Mouse (Mus musculus) embryonic facial prominence, embryonic 15.5 days (tissue): ENCODE results near the gene Pagr1a. TPM values are rescaled to one million over a fixed set of nuclear protein-coding genes. Genes with fewer than 3 reads are reported as not detected.
A peak's percentile ranks its signal among the peaks of the same experiment; 100 is the strongest.

Experiments
- ATAC-seq: fragments of 200-750 bp; cut with Nextera tagmentation; 2 replicates; pipeline ENCODE4 v1.8.0; 2017; ENCODE audit warnings: low read depth, moderate TSS enrichment; ENCODE audit not compliant: insufficient number of reproducible peaks, low FRiP score, low TSS enrichment
- H3K27ac ChIP-seq: fragments of 300-500 bp; sonication (generic); replicated peaks from 2 replicates; pipeline ENCODE4 v1.5.1; 2015; ENCODE audit warnings: mild to moderate bottlenecking, inconsistent platforms
- H3K27me3 ChIP-seq: fragments of 300-500 bp; sonication (generic); 2 replicates; pipeline ENCODE4 v1.6.1; 2015; ENCODE audit warnings: inconsistent platforms
- H3K36me3 ChIP-seq: fragments of 300-500 bp; sonication (generic); 2 replicates; pipeline ENCODE4 v1.6.1; 2015; ENCODE audit warnings: mild to moderate bottlenecking, inconsistent platforms
- H3K4me1 ChIP-seq: fragments of 300-500 bp; sonication (generic); 2 replicates; pipeline ENCODE4 v1.6.1; 2015; ENCODE audit warnings: inconsistent platforms
- H3K4me2 ChIP-seq: fragments of 300-500 bp; sonication (generic); replicated peaks from 2 replicates; pipeline ENCODE4 v1.6.1; 2015; ENCODE audit warnings: mild to moderate bottlenecking, inconsistent platforms
- H3K4me3 ChIP-seq: fragments of 300-500 bp; sonication (generic); replicated peaks from 2 replicates; pipeline ENCODE4 v1.5.1; 2015; ENCODE audit warnings: mild to moderate bottlenecking, inconsistent platforms
- H3K9ac ChIP-seq: fragments of 300-500 bp; sonication (generic); 2 replicates; pipeline ENCODE4 v1.6.1; 2015; ENCODE audit warnings: inconsistent platforms
- H3K9me3 ChIP-seq: fragments of 300-500 bp; sonication (generic); replicated peaks from 2 replicates; pipeline ENCODE4 v1.6.1; 2016; ENCODE audit warnings: inconsistent platforms
- WGBS: fragments of 180-500 bp; shearing (Covaris S2); methylation state at CpG from one replicate; pipeline ENCODE4 v1.1.7; 2015; 5-methylcytosine and 5-hydroxymethylcytosine counted together
- polyA plus RNA-seq: library from polyadenylated mRNA; unstranded; fragments of >200 nt; fragmentation: Nextera tagmentation; extraction: Ambion mirVana; gene quantifications from 2 replicates; pipeline ENCODE4 v1.2.1, GENCODE M21; 2015

Gene Pagr1a
- polyA plus RNA-seq, 1 experiment from 2014 or later = 73.0 TPM

GRCm38 (mm10) chr7:127012374-127012773, 4.8 kb downstream of the Pagr1a start:
- Histone ChIP-seq H3K4me2 (no peak overlapping the region), H3K4me3 (no peak overlapping the region), H3K27me3 (no peaks in the 10 kb centered on the region), H3K36me3 (peaks cover 40% of the 10 kb centered on the region), H3K4me1 (peaks cover 40% of the 10 kb centered on the region), H3K9ac (no peak overlapping the region), H3K9me3 (no peaks in the 10 kb centered on the region), H3K27ac (no peak overlapping the region)
- no peak for ATAC-seq
- WGBS = 95% methylated on average over 6 of the region's 6 CpGs

GRCm38 (mm10) chr7:127011717-127012116, 5.4 kb downstream of the Pagr1a start:
- no peak overlapping the region for H3K4me2 ChIP-seq
- H3K27ac ChIP-seq = no peak overlapping the region
- H3K36me3 ChIP-seq = peaks cover 40% of the 10 kb centered on the region
- H3K27me3 ChIP-seq = no peaks in the 10 kb centered on the region
- ATAC-seq = no peak
- H3K4me1 ChIP-seq = peaks cover 46% of the 10 kb centered on the region
- no peak overlapping the region for H3K4me3 ChIP-seq
- 68% methylated on average over 2 of the region's 2 CpGs for WGBS
- H3K9me3 ChIP-seq = no peaks in the 10 kb centered on the region
- H3K9ac ChIP-seq = no peak overlapping the region

GRCm38 (mm10) chr7:127011051-127011450, 6.1 kb downstream of the Pagr1a start:
- Histone ChIP-seq H3K9ac (no peak overlapping the region), H3K4me1 (peaks cover 42% of the 10 kb centered on the region), H3K27me3 (no peaks in the 10 kb centered on the region), H3K9me3 (no peaks in the 10 kb centered on the region), H3K36me3 (peaks cover 40% of the 10 kb centered on the region), H3K4me2 (no peak overlapping the region), H3K4me3 (no peak overlapping the region), H3K27ac (no peak overlapping the region)
- ATAC-seq = no peak
- 93% methylated on average over 2 of the region's 2 CpGs for WGBS

GRCm38 (mm10) chr7:127009307-127010085, 7.7 kb downstream of the Pagr1a start:
- peaks cover 26% of the 10 kb centered on the region for H3K36me3 ChIP-seq
- no peak overlapping the region for H3K4me3 ChIP-seq
- H3K27ac ChIP-seq = peak overlapping the region; percentile 71; the same call in 1 of the 2 replicates
- peaks cover 28% of the 10 kb centered on the region for H3K4me1 ChIP-seq
- H3K9me3 ChIP-seq = no peaks in the 10 kb centered on the region
- H3K27me3 ChIP-seq = no peaks in the 10 kb centered on the region
- H3K4me2 ChIP-seq = no peak overlapping the region
- no peak for ATAC-seq
- 80% methylated on average over 17 of the region's 17 CpGs for WGBS
- no peak overlapping the region for H3K9ac ChIP-seq

- Histone ChIP-seq H3K9me3 (no peaks in the 10 kb centered on the region), H3K4me2 (no peak overlapping the region), H3K9ac (no peak overlapping the region), H3K27ac (peak overlapping the region; percentile 71), H3K36me3 (peaks cover 15% of the 10 kb centered on the region), H3K27me3 (no peaks in the 10 kb centered on the region), H3K4me3 (no peak overlapping the region), H3K4me1 (peaks cover 22% of the 10 kb centered on the region)
- WGBS = 57% methylated on average over 9 of the region's 9 CpGs
- ATAC-seq = peak; percentile 72
Measured at GRCm38 (mm10) chr7:127008239-127009019, 8.7 kb downstream of the Pagr1a start.

- no peak overlapping the region for H3K9ac ChIP-seq
- no peaks in the 10 kb centered on the region for H3K27me3 ChIP-seq
- H3K9me3 ChIP-seq = no peaks in the 10 kb centered on the region
- H3K27ac ChIP-seq = no peak overlapping the region
- peaks cover 22% of the 10 kb centered on the region for H3K4me1 ChIP-seq
- no peak overlapping the region for H3K4me2 ChIP-seq
- 76% methylated on average over 6 of the region's 6 CpGs for WGBS
- no peak overlapping the region for H3K4me3 ChIP-seq
- ATAC-seq = no peak
- peaks cover 5% of the 10 kb centered on the region; the same call in 1 of the 2 replicates for H3K36me3 ChIP-seq
Measured at GRCm38 (mm10) chr7:127007313-127008024, 9.7 kb downstream of the Pagr1a start.

- no peak overlapping the region for H3K27ac ChIP-seq
- no peaks in the 10 kb centered on the region for H3K36me3 ChIP-seq
- H3K9ac ChIP-seq = no peak overlapping the region
- no peaks in the 10 kb centered on the region for H3K27me3 ChIP-seq
- WGBS = 74% methylated on average over 4 of the region's 4 CpGs
- no peak for ATAC-seq
- H3K4me1 ChIP-seq = peaks cover 20% of the 10 kb centered on the region
- no peak overlapping the region for H3K4me3 ChIP-seq
- no peaks in the 10 kb centered on the region for H3K9me3 ChIP-seq
- no peak overlapping the region for H3K4me2 ChIP-seq
Measured at GRCm38 (mm10) chr7:127004122-127004875, 12.9 kb downstream of the Pagr1a start.

- ATAC-seq = no peak
- Histone ChIP-seq H3K27ac (no peak overlapping the region), H3K4me2 (no peak overlapping the region), H3K36me3 (no peaks in the 10 kb centered on the region), H3K9ac (no peak overlapping the region), H3K4me1 (peaks cover 13% of the 10 kb centered on the region), H3K9me3 (no peaks in the 10 kb centered on the region), H3K27me3 (no peaks in the 10 kb centered on the region), H3K4me3 (no peak overlapping the region)
- WGBS = 90% methylated on average over 5 of the region's 5 CpGs
Measured at GRCm38 (mm10) chr7:127003620-127004019, 13.5 kb downstream of the Pagr1a start.

GRCm38 (mm10) chr7:126999568-126999967, 17.6 kb downstream of the Pagr1a start:
- Histone ChIP-seq H3K4me3 (no peak overlapping the region), H3K27ac (no peak overlapping the region), H3K27me3 (no peaks in the 10 kb centered on the region), H3K9ac (no peak overlapping the region), H3K4me2 (no peak overlapping the region), H3K4me1 (no peaks in the 10 kb centered on the region), H3K9me3 (no peaks in the 10 kb centered on the region), H3K36me3 (peaks cover 3% of the 10 kb centered on the region; the same call in 1 of the 2 replicates)
- no peak for ATAC-seq
- 74% methylated on average over 10 of the region's 10 CpGs for WGBS

GRCm38 (mm10) chr7:126996449-126996848, 20.7 kb downstream of the Pagr1a start:
- 78% methylated on average over 4 of the region's 4 CpGs for whole genome bisulfite sequencing
- ATAC-seq = no peak

More at GRCm38 (mm10) chr7:126996449-126996848, 20.7 kb downstream of the Pagr1a start:
- no peak overlapping the region for H3K4me3 ChIP-seq
- no peak overlapping the region for H3K9ac ChIP-seq
- no peak overlapping the region for H3K27ac ChIP-seq
- H3K4me2 ChIP-seq = no peak overlapping the region
- no peaks in the 10 kb centered on the region for H3K4me1 ChIP-seq
- H3K36me3 ChIP-seq = peaks cover 3% of the 10 kb centered on the region; the same call in 1 of the 2 replicates
- no peaks in the 10 kb centered on the region for H3K27me3 ChIP-seq
- H3K9me3 ChIP-seq = no peaks in the 10 kb centered on the region
